Mouse (Mus musculus) intestine, embryonic 15.5 days (tissue): ENCODE measurements around the gene Cstb. TPM values are rescaled to one million over a fixed set of nuclear protein-coding genes. Genes with fewer than 3 reads are reported as not detected.

Experiments
- ATAC-seq: fragments of 200-750 bp; cut with Nextera tagmentation; 2 replicates; pipeline ENCODE4 v1.8.0; 2017; ENCODE audit warnings: moderate TSS enrichment, moderate library complexity
- H3K27ac ChIP-seq: fragments of 300-500 bp; sonication (generic); 2 replicates; pipeline ENCODE4 v1.5.1; 2015; ENCODE audit warnings: mild to moderate bottlenecking, inconsistent platforms
- H3K27me3 ChIP-seq: fragments of 300-500 bp; sonication (generic); replicated peaks from 2 replicates; pipeline ENCODE4 v1.6.1; 2015; ENCODE audit warnings: inconsistent platforms
- H3K36me3 ChIP-seq: fragments of 300-500 bp; sonication (generic); 2 replicates; pipeline ENCODE4 v1.6.1; 2015; ENCODE audit warnings: inconsistent platforms
- H3K4me1 ChIP-seq: fragments of 300-500 bp; sonication (generic); replicated peaks from 2 replicates; pipeline ENCODE4 v1.6.1; 2015; ENCODE audit warnings: inconsistent platforms
- H3K4me2 ChIP-seq: fragments of 300-500 bp; sonication (generic); replicated peaks from 2 replicates; pipeline ENCODE4 v1.6.1; 2015; ENCODE audit warnings: mild to moderate bottlenecking, inconsistent platforms
- H3K4me3 ChIP-seq: fragments of 300-500 bp; sonication (generic); replicated peaks from 2 replicates; pipeline ENCODE4 v1.5.1; 2015; ENCODE audit warnings: inconsistent platforms
- H3K9ac ChIP-seq: fragments of 300-500 bp; sonication (generic); 2 replicates; pipeline ENCODE4 v1.6.1; 2015; ENCODE audit warnings: inconsistent platforms
- H3K9me3 ChIP-seq: fragments of 300-500 bp; sonication (generic); 2 replicates; pipeline ENCODE4 v1.6.1; 2016; ENCODE audit warnings: inconsistent platforms
- WGBS: fragments of 180-500 bp; shearing (Covaris S2); methylation state at CpG from one replicate; pipeline ENCODE4 v1.1.7; 2015; 5-methylcytosine and 5-hydroxymethylcytosine counted together
- polyA plus RNA-seq: library from polyadenylated mRNA; unstranded; fragments of >200 nt; fragmentation: Nextera tagmentation; extraction: Ambion mirVana; gene quantifications from 2 replicates; pipeline ENCODE4 v1.2.1, GENCODE M21; 2015

Gene Cstb
- polyA plus RNA-seq, 1 experiment from 2014 or later, result 290 TPM

GRCm38 (mm10) chr10:78464792-78465207, 39.3 kb downstream of the Cstb start, which contains the start of gene Pdxk:
Pdxk (minus strand) TSS chr10:78464975.
- under 1% methylated on average over 35 of the region's 35 CpGs for WGBS
- Histone ChIP-seq H3K27me3 (no peaks in the 10 kb centered on the region), H3K9ac (peak within 1 kb of the TSS; percentile 66), H3K4me2 (peak within 1 kb of the TSS; percentile 95), H3K4me3 (peak within 1 kb of the TSS; percentile 72), H3K27ac (peak within 1 kb of the TSS; percentile 64), H3K4me1 (peaks cover 11% of the 10 kb centered on the region), H3K9me3 (no peaks in the 10 kb centered on the region), H3K36me3 (no peaks in the 10 kb centered on the region)
- peak; percentile 92 for ATAC-seq

DNA sequence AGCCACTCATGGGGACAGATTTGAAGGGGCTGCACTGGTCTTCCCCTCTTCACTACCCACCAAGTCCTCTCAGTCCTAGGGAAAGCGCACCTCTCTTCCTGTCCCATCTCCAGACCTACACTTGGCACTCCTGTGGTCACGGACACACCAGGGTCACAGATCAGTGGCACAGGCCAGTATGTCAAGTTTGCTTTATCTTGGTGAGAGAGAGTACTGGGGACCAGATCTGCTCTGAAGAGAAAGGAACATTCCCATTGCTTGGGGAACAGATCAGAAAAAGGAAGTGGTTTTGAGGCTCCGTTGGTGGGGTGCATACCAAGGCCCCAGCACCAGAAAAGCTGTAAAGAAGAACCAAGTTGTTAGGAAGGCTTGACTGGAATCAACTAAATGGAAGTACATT, 40.0 kb downstream of the Cstb start:
- 78% methylated on average over 3 of the region's 3 CpGs for WGBS
- H3K4me3 ChIP-seq, result no peak overlapping the region
- H3K36me3 ChIP-seq, result no peaks in the 10 kb centered on the region
- no peak overlapping the region for H3K9ac ChIP-seq
- peak overlapping the region; percentile 95; the same call in 1 of the 2 replicates for H3K4me2 ChIP-seq
- H3K27me3 ChIP-seq, result no peaks in the 10 kb centered on the region
- ATAC-seq, result no peak
- no peak overlapping the region for H3K27ac ChIP-seq
- peaks cover 8% of the 10 kb centered on the region for H3K4me1 ChIP-seq
- no peaks in the 10 kb centered on the region for H3K9me3 ChIP-seq

DNA sequence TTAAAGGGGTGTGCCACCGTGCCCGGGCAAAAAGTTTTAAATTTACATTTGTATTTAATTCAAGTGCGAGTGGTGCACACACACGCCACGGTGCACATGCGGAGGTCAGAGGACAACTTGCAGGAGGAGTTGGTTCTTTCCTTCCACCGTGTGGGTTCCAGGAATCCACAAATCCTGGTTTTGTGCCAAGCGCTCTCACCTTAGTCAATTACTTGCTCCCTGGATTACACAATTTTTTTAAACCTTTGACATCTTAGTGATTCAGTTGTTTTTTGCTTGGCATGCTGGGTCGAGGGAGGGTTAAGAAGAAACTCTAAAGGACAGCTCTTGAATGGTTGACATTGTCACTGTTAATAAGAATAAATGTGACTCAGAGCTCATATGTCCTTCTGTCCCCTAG, 41.2 kb downstream of the Cstb start:
- 83% methylated on average over 9 of the region's 9 CpGs for WGBS
- Histone ChIP-seq H3K4me2 (no peak overlapping the region), H3K27me3 (no peaks in the 10 kb centered on the region), H3K9ac (no peak overlapping the region), H3K27ac (no peak overlapping the region), H3K4me3 (no peak overlapping the region), H3K9me3 (no peaks in the 10 kb centered on the region), H3K4me1 (peaks cover 3% of the 10 kb centered on the region), H3K36me3 (no peaks in the 10 kb centered on the region)
- ATAC-seq, result no peak

- no peak overlapping the region for H3K4me2 ChIP-seq
- no peaks in the 10 kb centered on the region for H3K36me3 ChIP-seq
- ATAC-seq, result no peak
- H3K4me1 ChIP-seq, result peaks cover 3% of the 10 kb centered on the region
- H3K9ac ChIP-seq, result no peak overlapping the region
- H3K9me3 ChIP-seq, result no peaks in the 10 kb centered on the region
- H3K27me3 ChIP-seq, result no peaks in the 10 kb centered on the region
- 35% methylated on average over 2 of the region's 2 CpGs for WGBS
- H3K4me3 ChIP-seq, result no peak overlapping the region
- H3K27ac ChIP-seq, result no peak overlapping the region
These were observed 42.4 kb downstream of the Cstb start for GRCm38 (mm10) chr10:78467761-78468310.

GRCm38 (mm10) chr10:78470582-78471313, 45.3 kb downstream of the Cstb start:
- Histone ChIP-seq H3K27me3 (no peaks in the 10 kb centered on the region), H3K4me3 (no peak overlapping the region), H3K9ac (no peak overlapping the region), H3K9me3 (no peaks in the 10 kb centered on the region), H3K36me3 (no peaks in the 10 kb centered on the region), H3K4me2 (peak overlapping the region; percentile 12; the same call in 1 of the 2 replicates), H3K27ac (no peak overlapping the region), H3K4me1 (0 out of 2 replicates have a peak, but pooled peaks cover 2% of the 10 kb centered on the region)
- 48% methylated on average over 15 of the region's 15 CpGs for WGBS
- ATAC-seq, result peak; percentile 24; the same call in 1 of the 2 replicates

DNA sequence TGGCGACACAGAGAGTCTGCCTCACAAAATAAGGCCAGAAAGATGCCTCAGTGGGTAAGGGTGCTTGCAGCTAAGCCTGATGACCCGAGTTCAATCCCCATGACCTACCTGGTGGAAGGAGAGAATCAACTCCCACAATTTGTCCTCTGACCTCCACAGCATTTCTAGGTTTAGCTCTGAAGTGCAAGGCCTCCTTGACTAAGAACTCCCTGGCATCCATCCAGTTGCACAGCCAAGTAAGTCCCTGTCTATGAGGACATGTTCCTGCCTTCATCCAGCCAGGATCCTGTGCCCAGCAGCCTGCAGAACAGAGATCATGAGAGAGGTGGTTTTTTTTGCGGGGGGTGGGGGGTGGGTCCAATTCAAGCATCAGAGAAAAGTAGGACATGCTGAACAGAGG, 46.6 kb downstream of the Cstb start:
- no peaks in the 10 kb centered on the region for H3K36me3 ChIP-seq
- H3K27ac ChIP-seq, result no peak overlapping the region
- 0 out of 2 replicates have a peak, but pooled peaks cover 2% of the 10 kb centered on the region for H3K4me1 ChIP-seq
- no peak overlapping the region for H3K4me2 ChIP-seq
- H3K27me3 ChIP-seq, result no peaks in the 10 kb centered on the region
- H3K9ac ChIP-seq, result no peak overlapping the region
- H3K4me3 ChIP-seq, result no peak overlapping the region
- 74% methylated on average over 3 of the region's 3 CpGs for WGBS
- no peak for ATAC-seq
- H3K9me3 ChIP-seq, result no peaks in the 10 kb centered on the region

- Histone ChIP-seq H3K36me3 (no peaks in the 10 kb centered on the region), H3K27ac (no peak overlapping the region), H3K27me3 (no peaks in the 10 kb centered on the region), H3K4me2 (no peak overlapping the region), H3K4me1 (0 out of 2 replicates have a peak, but pooled peaks cover 2% of the 10 kb centered on the region), H3K9me3 (no peaks in the 10 kb centered on the region), H3K4me3 (no peak overlapping the region), H3K9ac (no peak overlapping the region)
- WGBS, result 56% methylated on average over 5 of the region's 5 CpGs
- no peak for ATAC-seq
These were observed 48.0 kb downstream of the Cstb start for GRCm38 (mm10) chr10:78473434-78473833.

DNA sequence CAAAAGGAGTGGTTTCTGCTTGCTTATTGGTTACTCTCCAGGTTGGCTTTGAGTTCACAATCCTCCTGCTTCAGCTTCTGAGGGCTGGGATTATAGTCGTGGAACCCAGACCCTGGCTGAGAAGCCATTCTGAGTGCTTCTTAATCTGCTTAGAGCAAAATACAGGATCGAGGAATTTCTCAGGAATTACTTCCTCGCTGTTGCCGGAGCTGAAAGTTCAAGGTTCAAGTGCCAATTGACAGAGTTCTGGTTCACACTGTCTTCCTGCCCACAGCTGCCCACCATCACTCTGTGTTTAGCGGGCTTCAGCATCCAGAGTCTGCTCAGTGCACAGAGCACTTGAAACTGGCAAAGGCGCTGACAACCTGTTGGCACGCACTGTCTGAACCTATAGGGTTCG, 49.3 kb downstream of the Cstb start:
- no peaks in the 10 kb centered on the region for H3K36me3 ChIP-seq
- no peak overlapping the region for H3K27ac ChIP-seq
- H3K4me3 ChIP-seq, result no peak overlapping the region
- no peaks in the 10 kb centered on the region for H3K27me3 ChIP-seq
- no peaks in the 10 kb centered on the region for H3K9me3 ChIP-seq
- H3K9ac ChIP-seq, result no peak overlapping the region
- H3K4me2 ChIP-seq, result no peak overlapping the region
- 0 out of 2 replicates have a peak, but pooled peaks cover 2% of the 10 kb centered on the region for H3K4me1 ChIP-seq
- peak; percentile 41; the same call in 1 of the 2 replicates for ATAC-seq
- WGBS, result 57% methylated on average over 8 of the region's 8 CpGs

GRCm38 (mm10) chr10:78476821-78477220, 51.4 kb downstream of the Cstb start:
- no peak overlapping the region for H3K27ac ChIP-seq
- WGBS, result 69% methylated on average over 4 of the region's 4 CpGs
- peaks cover 8% of the 10 kb centered on the region; the same call in 1 of the 2 replicates for H3K4me1 ChIP-seq
- no peak for ATAC-seq
- no peak overlapping the region for H3K9ac ChIP-seq
- H3K9me3 ChIP-seq, result no peaks in the 10 kb centered on the region
- H3K4me2 ChIP-seq, result no peak overlapping the region
- H3K36me3 ChIP-seq, result no peaks in the 10 kb centered on the region
- H3K4me3 ChIP-seq, result no peak overlapping the region
- H3K27me3 ChIP-seq, result no peaks in the 10 kb centered on the region

Other genes starting within 250 kb of the Cstb start
- gene Pwp2, start 240.5 kb upstream of the Cstb start, polyA plus RNA-seq, result 17.5 and 17.7 TPM in 2 replicates
- 17.3 and 17.6 TPM in 2 replicates for gene Trappc10, start 181.0 kb upstream of the Cstb start, polyA plus RNA-seq
- 58.2 and 70.6 TPM in 2 replicates for gene Agpat3, start 73.2 kb upstream of the Cstb start, polyA plus RNA-seq
- gene Rrp1, start 12.6 kb upstream of the Cstb start, polyA plus RNA-seq, result 268 and 277 TPM in 2 replicates
- 23.4 and 26.7 TPM in 2 replicates for gene Pdxk, start 39.3 kb downstream of the Cstb start, polyA plus RNA-seq
- gene Olfr1358, start 91.8 kb downstream of the Cstb start, polyA plus RNA-seq, result not detected in 2 replicates
- 59.4 and 63.9 TPM in 2 replicates for gene Ilvbl, start 148.7 kb downstream of the Cstb start, polyA plus RNA-seq
- gene Syde1, start 166.3 kb downstream of the Cstb start, polyA plus RNA-seq, result 12.7 and 13.9 TPM in 2 replicates
- gene Olfr1357, start 192.4 kb downstream of the Cstb start, polyA plus RNA-seq, result not detected in 2 replicates